Mouse (Mus musculus) c-Kit-positive CD71-positive TER-119-negative erythroid progenitor cells, embryonic 14.5 days (primary cell): Measurements from ENCODE around the gene Dclk1.

Experiments
- DNase-seq: peaks from one replicate; pipeline ENCODE4 v3.0.0-alpha.2; 2013; ENCODE audit warnings: low read depth

Dclk1 gene

GRCm38 (mm10) chr3:55401236-55401635 lies 159.1 kb downstream of the Dclk1 start:
- DNase-seq: no peak

- no peak for DNase-seq
Observed at GRCm38 (mm10) chr3:55404751-55405150, 162.6 kb downstream of the Dclk1 start.

GRCm38 (mm10) chr3:55406616-55407015 lies 164.5 kb downstream of the Dclk1 start:
- no peak for DNase-seq

DNA sequence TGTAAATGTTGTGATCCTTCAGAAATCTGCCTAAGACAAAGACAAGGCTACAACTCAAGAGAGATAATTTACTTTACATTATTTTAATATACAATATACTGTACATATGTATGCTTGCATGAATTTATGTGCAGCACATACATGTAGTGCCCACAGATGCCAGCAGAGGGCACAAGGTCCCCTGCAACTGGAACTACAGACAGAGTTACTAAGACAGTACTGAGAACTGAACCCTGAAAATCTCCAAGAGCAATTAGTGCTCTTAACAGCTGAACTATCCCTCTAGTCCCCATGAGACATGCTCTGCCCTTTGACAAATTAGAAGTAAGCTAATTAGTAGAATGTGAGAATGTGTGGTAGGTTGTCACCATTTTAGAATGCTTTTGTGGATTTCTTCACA lies 169.4 kb downstream of the Dclk1 start:
- DNase-seq: no peak

- no peak for DNase-seq
Observed at GRCm38 (mm10) chr3:55415527-55415950, 173.4 kb downstream of the Dclk1 start.

GRCm38 (mm10) chr3:55418845-55419244 lies 176.7 kb downstream of the Dclk1 start:
- no peak for DNase-seq

DNA sequence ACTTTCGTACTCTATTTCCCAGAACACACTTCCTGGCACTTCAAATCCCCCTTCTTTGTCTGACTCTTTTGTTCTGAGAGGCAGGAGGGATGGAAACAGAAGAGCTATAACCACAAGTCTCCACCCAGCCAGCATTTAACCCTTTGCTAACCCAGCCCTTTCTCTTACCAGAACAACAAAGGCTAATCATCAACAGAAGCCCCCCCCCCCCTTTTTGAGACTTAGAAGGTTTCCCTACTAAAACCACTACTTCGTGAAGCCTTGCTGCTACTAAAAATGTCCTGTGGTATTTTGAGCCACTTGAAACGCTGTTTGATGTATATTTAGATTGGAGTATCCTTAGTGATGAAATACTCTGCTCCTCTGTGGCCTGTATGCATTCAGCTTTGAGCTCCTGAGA lies 177.2 kb downstream of the Dclk1 start:
- DNase-seq: no peak

DNA sequence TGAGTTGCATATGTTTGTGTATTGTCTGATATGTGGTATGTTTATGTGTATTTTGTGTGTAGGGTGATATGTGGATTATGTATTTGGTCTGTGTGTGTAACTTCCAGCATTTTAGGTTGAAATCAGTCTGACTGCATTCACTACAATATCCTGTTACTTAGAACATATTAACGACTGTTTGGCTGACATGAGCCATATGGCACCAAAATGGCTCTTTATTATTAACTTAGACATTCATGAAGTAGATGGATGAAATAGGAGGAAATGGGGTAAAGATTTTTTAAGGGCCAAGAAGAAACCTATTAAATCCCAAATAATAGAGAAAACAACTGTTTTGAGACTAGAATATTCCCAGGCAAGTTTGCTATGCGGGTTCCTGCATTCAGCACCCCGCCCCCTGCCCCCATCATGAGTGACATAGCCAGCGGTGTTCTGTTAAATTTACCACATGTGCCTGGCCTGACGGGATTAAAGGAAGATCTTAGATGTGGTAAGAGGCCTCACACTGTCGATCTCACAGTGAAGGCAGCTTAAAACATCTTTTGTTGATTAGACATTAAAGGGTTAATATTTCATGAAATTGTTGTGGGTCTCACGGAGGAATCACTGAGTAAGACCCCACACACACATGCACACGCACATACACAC lies 178.4 kb downstream of the Dclk1 start:
- DNase-seq: no peak

DNA sequence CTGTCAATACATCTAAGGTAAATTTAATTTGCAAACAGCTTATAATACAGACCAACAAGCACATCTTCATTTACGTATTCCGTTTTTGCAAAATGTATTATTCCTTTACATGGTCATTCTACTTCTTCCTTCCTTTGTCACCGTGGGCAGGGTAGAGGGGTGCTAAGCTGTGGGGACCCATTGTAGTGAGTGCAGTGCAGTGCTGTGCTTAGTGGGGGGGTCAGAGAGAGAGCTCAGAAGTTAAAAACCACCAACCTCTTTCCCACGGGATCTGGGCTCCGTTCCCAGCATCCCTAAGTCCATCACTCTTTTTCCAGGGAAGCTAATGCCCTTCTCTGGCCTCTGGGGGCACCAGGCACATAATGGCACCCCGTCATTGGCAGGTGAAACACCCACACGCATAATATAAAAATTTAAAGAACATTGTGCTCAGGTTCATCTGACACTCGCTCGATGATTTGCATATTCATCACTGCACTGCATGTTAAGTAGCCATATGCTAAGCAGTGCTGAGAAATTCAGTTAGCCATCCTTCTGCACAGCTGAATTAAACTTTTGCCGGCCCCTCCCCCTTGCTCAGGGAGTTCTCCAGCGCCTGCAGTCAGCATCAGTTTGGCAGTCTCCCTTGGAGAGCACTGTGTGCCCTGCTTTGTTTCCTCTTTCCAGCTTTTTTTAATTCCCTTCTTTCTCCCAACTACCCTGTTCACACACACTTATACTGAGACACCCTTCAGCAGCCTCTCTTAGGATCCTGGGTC lies 181.7 kb downstream of the Dclk1 start:
- no peak for DNase-seq

DNA sequence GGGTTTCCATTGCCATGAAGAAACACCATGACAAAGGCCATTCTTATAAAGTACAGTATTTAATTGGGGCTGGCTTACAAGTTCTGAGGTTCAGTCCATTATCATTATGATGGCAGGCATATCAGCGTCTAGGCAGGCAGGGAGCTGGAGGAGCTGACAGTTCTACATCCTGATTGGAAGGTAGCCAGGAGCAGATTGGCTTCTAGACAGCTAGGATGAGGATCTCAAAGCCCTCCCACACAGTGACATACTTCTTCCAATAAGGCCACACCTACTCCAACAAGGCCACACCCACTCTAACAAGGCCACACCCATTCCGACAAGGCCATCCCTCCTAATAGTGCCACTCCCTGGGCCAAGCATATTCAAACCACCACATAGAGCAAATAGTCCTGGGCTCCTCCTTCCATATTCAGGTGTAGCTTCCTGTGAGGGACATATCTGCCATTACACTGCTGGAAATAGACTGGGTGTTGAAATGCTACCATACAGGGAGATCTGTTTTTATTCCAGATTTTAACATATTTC lies 187.9 kb downstream of the Dclk1 start:
- DNase-seq: no peak

DNA sequence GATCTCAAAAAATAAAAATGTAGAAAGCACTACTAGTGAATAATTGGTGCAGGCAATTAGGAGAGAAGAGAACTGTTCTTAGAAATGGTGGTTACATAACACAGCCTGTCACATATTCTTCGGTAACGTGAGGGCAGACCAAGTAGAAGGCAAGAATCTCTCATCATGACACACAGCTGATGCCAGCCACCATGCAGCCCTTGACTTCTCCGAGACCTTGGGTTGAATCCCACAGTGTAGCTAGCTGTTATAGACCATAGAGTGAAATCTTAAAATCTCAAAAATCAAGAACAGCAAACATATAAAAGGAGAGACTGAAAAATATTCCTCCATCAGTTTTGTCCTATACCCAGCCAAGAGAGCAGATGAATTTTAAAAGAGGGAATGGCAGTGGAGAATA lies 189.1 kb downstream of the Dclk1 start:
- DNase-seq: no peak

GRCm38 (mm10) chr3:55434276-55434675 lies 192.1 kb downstream of the Dclk1 start:
- no peak for DNase-seq

DNA sequence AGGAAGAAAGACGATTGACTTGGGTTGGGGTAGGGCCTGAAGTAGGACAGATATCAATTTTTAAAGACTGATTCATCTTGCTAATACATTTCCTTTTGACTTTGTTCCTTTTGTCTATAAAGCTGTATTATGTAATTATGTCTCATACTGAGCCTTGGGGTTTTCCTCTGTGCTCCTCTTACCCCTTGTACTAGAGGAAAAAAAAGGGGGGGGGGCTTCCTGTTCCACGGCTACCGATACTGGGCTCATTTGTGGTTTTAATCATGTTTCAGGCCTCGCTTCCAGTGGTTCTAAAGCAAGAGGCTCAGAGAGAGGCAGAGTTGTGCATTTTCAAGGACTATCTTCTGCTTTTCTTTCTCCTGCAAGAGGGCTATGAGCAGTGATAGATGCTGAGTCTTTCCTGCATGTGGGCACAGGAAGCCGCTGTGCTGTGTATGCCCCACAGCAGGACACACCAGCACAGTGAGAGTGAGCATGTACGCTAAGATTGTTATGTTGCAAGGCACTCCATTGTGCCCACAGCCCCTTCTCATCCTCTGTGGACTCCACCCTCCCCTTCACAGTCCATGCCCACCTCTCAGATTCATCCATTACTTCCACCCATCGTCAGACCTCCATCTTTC lies 196.8 kb downstream of the Dclk1 start:
- DNase-seq: no peak

- DNase-seq: no peak
Observed at GRCm38 (mm10) chr3:55440342-55440741, 198.2 kb downstream of the Dclk1 start.

GRCm38 (mm10) chr3:55442012-55442645 lies 200.0 kb downstream of the Dclk1 start:
- DNase-seq: no peak

DNA sequence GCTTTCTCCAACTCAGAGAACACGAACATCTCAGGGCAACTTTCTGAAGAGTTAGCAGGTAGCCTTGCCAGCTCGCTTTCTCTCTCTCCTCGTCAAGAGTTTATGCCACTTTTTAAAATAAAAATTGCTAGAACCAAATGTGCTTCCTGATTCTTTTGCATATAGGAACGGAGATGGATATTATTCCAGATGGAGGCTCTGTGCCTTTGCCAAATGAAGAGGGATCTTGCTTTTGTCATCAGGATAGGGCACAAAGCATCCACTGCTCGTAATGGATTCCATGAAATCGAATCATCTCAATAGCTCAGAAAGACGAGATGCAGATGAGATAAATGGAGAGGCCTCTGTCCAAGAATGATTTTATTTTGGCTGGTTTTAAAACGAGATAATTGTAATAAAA lies 201.1 kb downstream of the Dclk1 start:
- DNase-seq: no peak

- no peak for DNase-seq
Observed at GRCm38 (mm10) chr3:55443725-55444124, 201.6 kb downstream of the Dclk1 start.

DNA sequence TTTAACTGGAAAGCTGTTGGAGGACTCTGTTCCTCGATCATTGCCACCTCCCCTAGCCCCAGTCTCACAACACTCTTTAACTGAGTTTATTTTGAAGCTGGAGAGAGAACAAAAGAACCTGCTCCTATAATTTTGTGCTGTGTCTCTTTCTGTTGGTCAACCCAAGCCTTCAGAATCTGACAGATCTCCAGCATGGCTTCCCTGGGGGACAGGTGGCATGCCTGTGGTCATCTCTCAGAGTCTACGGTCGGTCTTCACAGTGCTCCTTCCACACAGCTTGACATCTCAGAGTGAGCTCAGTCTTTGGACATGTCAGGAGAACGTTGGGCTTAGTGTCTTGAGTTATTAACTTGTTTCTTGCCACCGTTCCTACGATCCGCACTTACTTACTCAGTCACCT lies 204.5 kb downstream of the Dclk1 start:
- DNase-seq: no peak

- DNase-seq: no peak
Observed at GRCm38 (mm10) chr3:55447486-55448460, 205.6 kb downstream of the Dclk1 start.

DNA sequence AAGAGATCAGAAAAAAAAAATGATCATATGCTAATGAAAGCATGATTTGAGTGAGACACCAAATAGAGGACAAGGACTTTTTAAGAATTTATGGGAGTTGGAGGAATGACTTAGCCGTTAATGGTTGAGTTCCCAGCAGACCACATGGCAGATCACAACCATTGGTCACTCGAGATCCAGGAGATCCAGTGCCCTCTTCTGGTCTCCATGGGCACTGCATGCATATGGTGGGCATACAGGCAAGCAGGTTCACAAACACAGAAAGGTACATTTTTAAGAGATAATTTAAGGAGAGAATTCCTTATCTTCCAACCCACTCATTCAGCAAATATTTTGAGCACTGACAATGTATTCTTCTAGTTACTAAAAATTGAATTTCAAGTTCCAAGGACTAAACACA lies 207.0 kb downstream of the Dclk1 start:
- no peak for DNase-seq

GRCm38 (mm10) chr3:55451035-55451434 lies 208.9 kb downstream of the Dclk1 start:
- DNase-seq: no peak
